8 mouse cellular contexts compared by ENCODE assay signal in genomic region chr14:34769567-34770158, GRCm38 (mm10). TPM values are rescaled to one million over a fixed set of nuclear protein-coding genes. Genes with fewer than 3 reads are reported as not detected.
DNase-seq lines count a peak whose midpoint lies in the region; ATAC-seq lines count a peak whose summit lies in the region.

No protein-coding gene starts in this region.

- H3K36me3 ChIP-seq in heart, embryonic 11.5 days (ENCODE audit: control insufficient read depth, insufficient read depth, low read length): no peaks in the 10 kb centered on the region

- H3K27me3 ChIP-seq in heart, embryonic 11.5 days (ENCODE audit: control insufficient read depth, insufficient read depth, low read length): 0 out of 2 replicates have a peak, but pooled peaks cover 2% of the 10 kb centered on the region

- no peak overlapping the region for H3K27ac ChIP-seq in heart, embryonic 11.5 days (ENCODE audit: low read depth, low read length)

- 10% methylated on average over 32 of the region's 32 CpGs for WGBS in heart, embryonic 11.5 days (ENCODE audit: insufficient replicate concordance)

- H3K4me1 ChIP-seq in heart, embryonic 11.5 days (ENCODE audit: control insufficient read depth, insufficient read depth, low read length): peaks cover 3% of the 10 kb centered on the region; the same call in 1 of the 2 replicates

- peak overlapping the region; percentile 58 for H3K4me3 ChIP-seq in heart, embryonic 11.5 days (ENCODE audit: low read depth, low read length)

- ATAC-seq in heart, embryonic 11.5 days (replicated peaks; ENCODE audit: insufficient number of reproducible peaks, low FRiP score, low TSS enrichment): peak; percentile 46

- H3K4me2 ChIP-seq in heart, embryonic 11.5 days: peak overlapping the region; percentile 100

- H3K9ac ChIP-seq in heart, embryonic 11.5 days (ENCODE audit: low read depth, low read length): peak overlapping the region; percentile 69

- peak; percentile 35 for DNase-seq in spleen, adult 12 weeks (ENCODE audit: low spot score)
- no peak for DNase-seq in spleen, postnatal 14 days (ENCODE audit: low spot score in 2 of 2)
- peak; percentile 9 for DNase-seq in cerebellum, adult 9-10 months
- DNase-seq in kidney, postnatal 10 days: peak; percentile 50
- peak; percentile 15 for DNase-seq in lung, postnatal 14 days
- DNase-seq in right cerebral cortex, adult 18-20 months: peak; percentile 23
- DNase-seq in spleen, postnatal 4 days (ENCODE audit: low spot score in 2 of 2): no peak

- no peaks in the 10 kb centered on the region for H3K9me3 ChIP-seq in heart, embryonic 11.5 days (replicated peaks; ENCODE audit: control insufficient read depth, low read length)

RNA-seq across cellular contexts. Expression of gene Grid1, which starts 50.2 kb away (rescaled TPM):
- polyA plus RNA-seq in heart, embryonic 11.5 days (2014; fragmentation: Nextera tagmentation; extraction: Ambion mirVana): 0.57 and 0.80 TPM in 2 replicates

Comparison
In these comparisons a context has a peak if more than half of its experiments do, and no peak if none do; other contexts are left out.
1. DNase-seq: peak in spleen, adult 12 weeks (single experiment), cerebellum, adult 9-10 months (single experiment), kidney, postnatal 10 days (single experiment), lung, postnatal 14 days (single experiment) and right cerebral cortex, adult 18-20 months (single experiment); none in spleen, postnatal 14 days (0 of 2) and spleen, postnatal 4 days (0 of 2).